Mouse (Mus musculus): ENCODE measurements at regions not wholly inside any gene's neighbourhood (a gene's known extent, or its start where the extent isn't known, plus 50 kb on each side); places are given as distances from the start of the nearest gene placed in this dataset.
A peak's percentile ranks its signal among the peaks of the same experiment; 100 is the strongest.

DNA sequence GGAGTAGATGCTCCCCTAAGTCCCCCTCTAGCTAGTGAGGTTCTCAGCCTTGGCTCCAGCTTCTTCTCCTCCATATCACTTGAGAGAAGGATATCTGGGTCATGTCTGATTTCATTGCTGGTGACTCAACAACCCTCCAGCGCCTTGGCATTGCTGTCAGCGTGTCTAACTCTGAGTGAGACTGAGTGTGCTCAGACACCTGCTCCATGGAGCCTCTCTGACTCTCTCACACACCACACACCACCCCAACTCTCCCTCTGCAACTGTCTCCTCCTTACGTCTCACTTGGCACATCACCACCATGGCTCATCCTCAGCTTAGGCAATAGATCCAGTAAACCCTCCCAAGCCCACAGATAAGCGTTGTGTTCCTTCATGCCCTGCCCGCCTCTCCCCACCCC lies 260.0 kb downstream of the Rps15a start:
- no peak overlapping the region for H3K4me2 ChIP-seq (replicated peaks)
- H3K4me3 ChIP-seq: no peak overlapping the region
- no peaks in the 10 kb centered on the region for H3K27me3 ChIP-seq (replicated peaks)
- H3K9me3 ChIP-seq: no peaks in the 10 kb centered on the region
- H3K36me3 ChIP-seq: no peaks in the 10 kb centered on the region
- 0 out of 2 replicates have a peak, but pooled peaks cover 19% of the 10 kb centered on the region for H3K4me1 ChIP-seq
- no peak overlapping the region for H3K9ac ChIP-seq
- ATAC-seq (ENCODE audit: low FRiP score, low read depth): no peak
- 94% methylated on average over 5 of the region's 5 CpGs for WGBS
- no peak overlapping the region for H3K27ac ChIP-seq

- no peak overlapping the region for H3K9ac ChIP-seq
- H3K4me2 ChIP-seq (replicated peaks): no peak overlapping the region
- H3K27ac ChIP-seq: no peak overlapping the region
- no peak for ATAC-seq (ENCODE audit: low FRiP score, low read depth)
- H3K9me3 ChIP-seq: no peaks in the 10 kb centered on the region
- H3K27me3 ChIP-seq (replicated peaks): no peaks in the 10 kb centered on the region
- no peak overlapping the region for H3K4me3 ChIP-seq
- 0 out of 2 replicates have a peak, but pooled peaks cover 19% of the 10 kb centered on the region for H3K4me1 ChIP-seq
- no peaks in the 10 kb centered on the region for H3K36me3 ChIP-seq
- 55% methylated on average over 4 of the region's 4 CpGs for WGBS
These were observed 262.3 kb downstream of the Rps15a start for GRCm38 (mm10) chr7:117853716-117854115.

- ATAC-seq (ENCODE audit: low FRiP score, low read depth): no peak
- WGBS: 84% methylated on average over 2 of the region's 2 CpGs
- Histone ChIP-seq H3K27me3 (replicated peaks) (no peaks in the 10 kb centered on the region), H3K9ac (no peak overlapping the region), H3K27ac (no peak overlapping the region), H3K9me3 (no peaks in the 10 kb centered on the region), H3K4me2 (replicated peaks) (no peak overlapping the region), H3K36me3 (no peaks in the 10 kb centered on the region), H3K4me1 (0 out of 2 replicates have a peak, but pooled peaks cover 19% of the 10 kb centered on the region), H3K4me3 (no peak overlapping the region)
These were observed 263.1 kb downstream of the Rps15a start for GRCm38 (mm10) chr7:117852866-117853265.

DNA sequence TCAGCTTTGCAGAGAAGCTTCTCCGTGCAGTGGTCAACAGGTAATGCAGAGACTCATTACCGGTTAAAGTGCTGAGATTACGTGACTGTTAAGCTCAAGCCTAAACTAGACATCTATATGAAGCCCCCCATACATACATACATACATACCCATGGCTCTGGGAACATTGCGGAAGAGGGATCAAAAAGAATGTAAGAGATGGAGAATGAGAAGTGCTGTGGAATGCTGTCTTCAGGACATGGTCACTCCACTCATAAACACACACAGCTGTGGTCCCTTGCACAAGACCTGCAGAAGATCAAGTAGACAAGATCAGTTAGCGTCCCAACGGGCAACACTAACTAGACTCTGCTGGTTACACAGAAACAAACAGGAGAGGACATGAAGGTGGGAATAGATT lies 265.2 kb downstream of the Rps15a start:
- no peak for ATAC-seq (ENCODE audit: low FRiP score, low read depth)
- WGBS: 97% methylated on average over 6 of the region's 6 CpGs

DNA sequence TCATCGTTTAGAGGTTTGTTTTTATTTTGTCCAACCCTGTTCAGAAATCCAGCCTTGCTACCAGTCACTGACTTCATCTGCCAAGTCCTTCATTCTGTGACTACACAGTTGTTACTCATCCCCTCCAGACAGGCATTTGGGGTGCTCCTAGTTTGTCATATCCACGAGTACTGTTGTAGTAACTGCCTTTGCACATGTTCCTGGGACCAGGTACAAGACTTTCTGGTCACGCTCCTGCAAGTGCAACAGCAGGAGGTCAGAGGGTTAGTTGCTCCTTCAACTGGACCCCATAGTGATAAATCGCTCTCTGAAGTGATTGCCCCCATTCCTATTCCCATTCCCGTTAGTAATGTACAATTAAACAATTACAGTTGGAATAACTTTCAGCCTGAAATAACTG lies 269.9 kb downstream of the Rps15a start:
- Histone ChIP-seq H3K4me3 (no peak overlapping the region), H3K9ac (no peak overlapping the region), H3K27me3 (replicated peaks) (no peaks in the 10 kb centered on the region), H3K9me3 (no peaks in the 10 kb centered on the region), H3K4me2 (replicated peaks) (no peak overlapping the region), H3K36me3 (no peaks in the 10 kb centered on the region), H3K27ac (no peak overlapping the region), H3K4me1 (0 out of 2 replicates have a peak, but pooled peaks cover 4% of the 10 kb centered on the region)
- WGBS: 84% methylated on average over 5 of the region's 5 CpGs
- ATAC-seq (ENCODE audit: low FRiP score, low read depth): no peak

More for the DNA sequence above, 265.2 kb downstream of the Rps15a start:
- Histone ChIP-seq H3K27ac (no peak overlapping the region), H3K9ac (no peak overlapping the region), H3K9me3 (no peaks in the 10 kb centered on the region), H3K4me2 (replicated peaks) (no peak overlapping the region), H3K27me3 (replicated peaks) (no peaks in the 10 kb centered on the region), H3K4me3 (no peak overlapping the region), H3K36me3 (no peaks in the 10 kb centered on the region), H3K4me1 (0 out of 2 replicates have a peak, but pooled peaks cover 10% of the 10 kb centered on the region)

GRCm38 (mm10) chr7:117842780-117843179 lies 273.2 kb downstream of the Rps15a start:
- Histone ChIP-seq H3K4me1 (0 out of 2 replicates have a peak, but pooled peaks cover 4% of the 10 kb centered on the region), H3K9ac (no peak overlapping the region), H3K36me3 (no peaks in the 10 kb centered on the region), H3K4me3 (no peak overlapping the region), H3K9me3 (no peaks in the 10 kb centered on the region), H3K27ac (no peak overlapping the region), H3K4me2 (replicated peaks) (no peak overlapping the region), H3K27me3 (replicated peaks) (no peaks in the 10 kb centered on the region)
- 13% methylated on average over 5 of the region's 5 CpGs for WGBS
- ATAC-seq (ENCODE audit: low FRiP score, low read depth): peak; percentile 29; the same call in 1 of the 2 replicates

- H3K36me3 ChIP-seq: no peaks in the 10 kb centered on the region
- H3K9ac ChIP-seq: no peak overlapping the region
- no peak overlapping the region for H3K4me2 ChIP-seq (replicated peaks)
- no peak overlapping the region for H3K27ac ChIP-seq
- no peak overlapping the region for H3K4me3 ChIP-seq
- no peaks in the 10 kb centered on the region for H3K4me1 ChIP-seq
- no peaks in the 10 kb centered on the region for H3K9me3 ChIP-seq
- no peak for ATAC-seq (ENCODE audit: low FRiP score, low read depth)
- no peaks in the 10 kb centered on the region for H3K27me3 ChIP-seq (replicated peaks)
- WGBS: 38% methylated on average over 3 of the region's 3 CpGs
These were observed 321.0 kb downstream of the Rps15a start for GRCm38 (mm10) chr7:117795035-117795434.

GRCm38 (mm10) chr7:117793991-117794390 lies 322.0 kb downstream of the Rps15a start:
- H3K9ac ChIP-seq: no peak overlapping the region
- no peak for ATAC-seq (ENCODE audit: low FRiP score, low read depth)
- no peak overlapping the region for H3K4me2 ChIP-seq (replicated peaks)
- H3K4me1 ChIP-seq: no peaks in the 10 kb centered on the region
- H3K4me3 ChIP-seq: no peak overlapping the region
- 90% methylated on average over 6 of the region's 6 CpGs for WGBS
- no peaks in the 10 kb centered on the region for H3K36me3 ChIP-seq
- H3K9me3 ChIP-seq: no peaks in the 10 kb centered on the region
- no peaks in the 10 kb centered on the region for H3K27me3 ChIP-seq (replicated peaks)
- H3K27ac ChIP-seq: no peak overlapping the region

- no peaks in the 10 kb centered on the region for H3K4me1 ChIP-seq
- H3K4me3 ChIP-seq: no peak overlapping the region
- ATAC-seq (ENCODE audit: low FRiP score, low read depth): no peak
- H3K36me3 ChIP-seq: no peaks in the 10 kb centered on the region
- no peaks in the 10 kb centered on the region for H3K9me3 ChIP-seq
- no peaks in the 10 kb centered on the region for H3K27me3 ChIP-seq (replicated peaks)
- no peak overlapping the region for H3K9ac ChIP-seq
- WGBS: 82% methylated on average over 4 of the region's 4 CpGs
- no peak overlapping the region for H3K27ac ChIP-seq
- no peak overlapping the region for H3K4me2 ChIP-seq (replicated peaks)
These were observed 323.5 kb downstream of the Rps15a start for GRCm38 (mm10) chr7:117792456-117792855.

- 52% methylated on average over 4 of the region's 4 CpGs for WGBS
These were observed 337.0 kb downstream of the Rps15a start for GRCm38 (mm10) chr7:117778996-117779395.

GRCm38 (mm10) chr7:117777921-117778320 lies 338.1 kb downstream of the Rps15a start:
- WGBS: 98% methylated on average over 2 of the region's 2 CpGs
- H3K9ac ChIP-seq: no peak overlapping the region
- no peaks in the 10 kb centered on the region for H3K4me1 ChIP-seq
- ATAC-seq (ENCODE audit: low FRiP score, low read depth): no peak
- H3K27me3 ChIP-seq (replicated peaks): no peaks in the 10 kb centered on the region
- H3K27ac ChIP-seq: no peak overlapping the region
- no peak overlapping the region for H3K4me2 ChIP-seq (replicated peaks)
- H3K36me3 ChIP-seq: no peaks in the 10 kb centered on the region
- no peak overlapping the region for H3K4me3 ChIP-seq
- H3K9me3 ChIP-seq: peaks cover 11% of the 10 kb centered on the region; the same call in 1 of the 2 replicates

More at GRCm38 (mm10) chr7:117778996-117779395, 337.0 kb downstream of the Rps15a start:
- Histone ChIP-seq H3K27ac (no peak overlapping the region), H3K4me1 (no peaks in the 10 kb centered on the region), H3K4me2 (replicated peaks) (no peak overlapping the region), H3K9me3 (0 out of 2 replicates have a peak, but pooled peaks cover under 1% of the 10 kb centered on the region), H3K9ac (no peak overlapping the region), H3K36me3 (no peaks in the 10 kb centered on the region), H3K4me3 (no peak overlapping the region), H3K27me3 (replicated peaks) (no peaks in the 10 kb centered on the region)
- no peak for ATAC-seq (ENCODE audit: low FRiP score, low read depth)

GRCm38 (mm10) chr7:117771836-117772235 lies 344.2 kb downstream of the Rps15a start:
- H3K4me2 ChIP-seq (replicated peaks): no peak overlapping the region
- no peak for ATAC-seq (ENCODE audit: low FRiP score, low read depth)
- peaks cover 6% of the 10 kb centered on the region; the same call in 1 of the 2 replicates for H3K4me1 ChIP-seq
- H3K27me3 ChIP-seq (replicated peaks): no peaks in the 10 kb centered on the region
- no peak overlapping the region for H3K9ac ChIP-seq
- WGBS: 15% methylated on average over 6 of the region's 6 CpGs
- H3K4me3 ChIP-seq: no peak overlapping the region
- H3K27ac ChIP-seq: no peak overlapping the region
- no peaks in the 10 kb centered on the region for H3K36me3 ChIP-seq
- peaks cover 17% of the 10 kb centered on the region; the same call in 1 of the 2 replicates for H3K9me3 ChIP-seq

GRCm38 (mm10) chr7:117759506-117759905 lies 356.5 kb downstream of the Rps15a start:
- Histone ChIP-seq H3K4me1 (no peaks in the 10 kb centered on the region), H3K9ac (no peak overlapping the region), H3K4me3 (no peak overlapping the region), H3K27ac (no peak overlapping the region), H3K36me3 (no peaks in the 10 kb centered on the region), H3K27me3 (replicated peaks) (no peaks in the 10 kb centered on the region), H3K9me3 (no peaks in the 10 kb centered on the region), H3K4me2 (replicated peaks) (no peak overlapping the region)
- ATAC-seq (ENCODE audit: low FRiP score, low read depth): no peak
- 39% methylated on average over 1 of the region's 1 CpGs for WGBS

Measured in neural tube, embryonic 12.5 days (tissue).